Mouse (Mus musculus): ENCODE measurements around the gene Slc46a3.

The Slc46a3 gene

GRCm38 (mm10) chr5:147894455-147895076 lies at the start of gene Slc46a3:
Gene Slc46a3 (minus strand): TSS chr5:147894815.
- DNase-seq (ENCODE audit: low read depth) = peak; percentile 96

- peak; percentile 70 for DNase-seq (ENCODE audit: low read depth)
Observed at GRCm38 (mm10) chr5:147939226-147939625, 44.6 kb upstream of the Slc46a3 start.

- no peak for DNase-seq (ENCODE audit: low read depth)
Observed at GRCm38 (mm10) chr5:147935096-147935495, 40.5 kb upstream of the Slc46a3 start.

- peak; percentile 32 for DNase-seq (ENCODE audit: low read depth)
Observed at GRCm38 (mm10) chr5:147928668-147929497, 34.3 kb upstream of the Slc46a3 start.

- peak; percentile 84 for DNase-seq (ENCODE audit: low read depth)
Observed at GRCm38 (mm10) chr5:147925935-147926604, 31.5 kb upstream of the Slc46a3 start.

- no peak for DNase-seq (ENCODE audit: low read depth)
Observed at GRCm38 (mm10) chr5:147924621-147925020, 30.0 kb upstream of the Slc46a3 start.

- peak; percentile 95 for DNase-seq (ENCODE audit: low read depth)
Observed at GRCm38 (mm10) chr5:147918044-147918846, 23.6 kb upstream of the Slc46a3 start.

- no peak for DNase-seq (ENCODE audit: low read depth)
Observed at GRCm38 (mm10) chr5:147916171-147916570, 21.6 kb upstream of the Slc46a3 start.

GRCm38 (mm10) chr5:147915038-147915566 lies 20.5 kb upstream of the Slc46a3 start:
- peak; percentile 35 for DNase-seq (ENCODE audit: low read depth)

GRCm38 (mm10) chr5:147913241-147913842 lies 18.7 kb upstream of the Slc46a3 start:
- DNase-seq (ENCODE audit: low read depth) = peak; percentile 27

- no peak for DNase-seq (ENCODE audit: low read depth)
Observed at GRCm38 (mm10) chr5:147911744-147912143, 17.1 kb upstream of the Slc46a3 start.

GRCm38 (mm10) chr5:147910807-147911509 lies 16.3 kb upstream of the Slc46a3 start:
- peak; percentile 57 for DNase-seq (ENCODE audit: low read depth)

GRCm38 (mm10) chr5:147907851-147908250 lies 13.2 kb upstream of the Slc46a3 start:
- no peak for DNase-seq (ENCODE audit: low read depth)

GRCm38 (mm10) chr5:147907144-147907543 lies 12.5 kb upstream of the Slc46a3 start:
- DNase-seq (ENCODE audit: low read depth) = no peak

GRCm38 (mm10) chr5:147903166-147903565 lies 8.6 kb upstream of the Slc46a3 start:
- DNase-seq (ENCODE audit: low read depth) = no peak

- DNase-seq (ENCODE audit: low read depth) = no peak
Observed at GRCm38 (mm10) chr5:147902008-147902757, 7.6 kb upstream of the Slc46a3 start.

- DNase-seq (ENCODE audit: low read depth) = no peak
Observed at GRCm38 (mm10) chr5:147898968-147899549, 4.4 kb upstream of the Slc46a3 start.

- DNase-seq (ENCODE audit: low read depth) = no peak
Observed at GRCm38 (mm10) chr5:147898254-147898653, 3.6 kb upstream of the Slc46a3 start.

- DNase-seq (ENCODE audit: low read depth) = peak; percentile 88
Observed at GRCm38 (mm10) chr5:147896501-147896900, 1.9 kb upstream of the Slc46a3 start.
